ENCODE assay signal across 8 mouse cellular contexts in genomic region chr11:77492911-77493332, GRCm38 (mm10). TPM values are rescaled to one million over a fixed set of nuclear protein-coding genes. Genes with fewer than 3 reads are reported as not detected.
DNase-seq lines count a peak whose midpoint lies in the region; ATAC-seq and TF ChIP-seq lines count a peak whose summit lies in the region.

No protein-coding gene starts in this region.

- H3K9me3 ChIP-seq in ES-E14 (ENCODE audit: control insufficient read depth, insufficient read depth, low read depth, low read length): no peaks in the 10 kb centered on the region
- H3K9me3 ChIP-seq in forebrain, embryonic 14.5 days (replicated peaks; ENCODE audit: control insufficient read depth, low read length): no peaks in the 10 kb centered on the region
- no peaks in the 10 kb centered on the region for H3K9me3 ChIP-seq in lung, embryonic 15.5 days

- no peaks in the 10 kb centered on the region for H3K36me3 ChIP-seq in ES-E14 (ENCODE audit: control insufficient read depth, insufficient read depth, low read length, poor library complexity, severe bottlenecking)
- H3K36me3 ChIP-seq in forebrain, embryonic 14.5 days (ENCODE audit: control insufficient read depth, insufficient read depth, low read length): no peaks in the 10 kb centered on the region
- no peaks in the 10 kb centered on the region for H3K36me3 ChIP-seq in lung, embryonic 15.5 days

- H3K27ac ChIP-seq in ES-E14 (ENCODE audit: insufficient read depth, low read depth, low read length, poor library complexity, severe bottlenecking): no peak overlapping the region; the same call in 1 of the 2 replicates
- H3K27ac ChIP-seq in forebrain, embryonic 14.5 days (ENCODE audit: low read depth, low read length): peak overlapping the region; percentile 91
- H3K27ac ChIP-seq in layer of hippocampus, adult 2 months: peak overlapping the region; percentile 95
- H3K27ac ChIP-seq in lung, embryonic 15.5 days: peak overlapping the region; percentile 96
- H3K27ac ChIP-seq in olfactory bulb, adult 2 months (ENCODE audit: insufficient read depth, low read depth, low read length): peak overlapping the region; percentile 96

- peak; percentile 69 for ATAC-seq in forebrain, embryonic 14.5 days
- ATAC-seq in lung, embryonic 15.5 days (ENCODE audit: borderline replicate concordance, extremely low read depth, low FRiP score, low TSS enrichment): peak; percentile 73

- H3K4me2 ChIP-seq in forebrain, embryonic 14.5 days (ENCODE audit: low read length): peak overlapping the region; percentile 94
- peak overlapping the region; percentile 92 for H3K4me2 ChIP-seq in lung, embryonic 15.5 days

- under 1% methylated on average over 28 of the region's 32 CpGs for WGBS in forebrain, embryonic 14.5 days
- under 1% methylated on average over 32 of the region's 32 CpGs for WGBS in lung, embryonic 15.5 days
- WGBS in olfactory bulb, adult 2 months: 2% methylated on average over 32 of the region's 32 CpGs

- H3K9ac ChIP-seq in ES-E14 (ENCODE audit: insufficient read depth, low read depth, low read length, poor library complexity, severe bottlenecking): peak overlapping the region; percentile 62
- peak overlapping the region; percentile 96 for H3K9ac ChIP-seq in forebrain, embryonic 14.5 days (ENCODE audit: low read length)
- H3K9ac ChIP-seq in lung, embryonic 15.5 days: peak overlapping the region; percentile 88

- peak; percentile 77 for TF ChIP-seq POLR2A in olfactory bulb, adult 2 months (IDR thresholded peaks at IDR 0.05; ENCODE audit: insufficient read depth, low read depth, low read length)

- DNase-seq in ES-E14 (ENCODE audit: low read depth, low spot score): peak; percentile 78
- peak; percentile 93 for DNase-seq in cerebellum, adult 11 months
- peak; percentile 97 for DNase-seq in forebrain, embryonic 14.5 days (ENCODE audit: low spot score)
- peak; percentile 95 to 96 for DNase-seq in heart, postnatal 14 days
- DNase-seq in layer of hippocampus, adult 2 months (ENCODE audit: low spot score in 2 of 2): peak; percentile 93 to 95
- peak; percentile 92 for DNase-seq in thymus, postnatal 0 days (ENCODE audit: low spot score)

- peaks cover 15 to 27% of the 10 kb centered on the region in 2 experiments for H3K4me1 ChIP-seq in ES-E14 (ENCODE audit: control insufficient read depth in 2 of 2, insufficient read depth in 2 of 2, low read length in 2 of 2, poor library complexity in 1 of 2)
- peaks cover 42% of the 10 kb centered on the region for H3K4me1 ChIP-seq in forebrain, embryonic 14.5 days (ENCODE audit: control insufficient read depth, insufficient read depth, low read length)
- H3K4me1 ChIP-seq in lung, embryonic 15.5 days: peaks cover 79% of the 10 kb centered on the region
- H3K4me1 ChIP-seq in olfactory bulb, adult 2 months (ENCODE audit: control insufficient read depth, insufficient read depth, low read length): peaks cover 53% of the 10 kb centered on the region

- H3K4me3 ChIP-seq in ES-E14 (ENCODE audit: insufficient read depth in 1 of 2, low read depth in 1 of 2, low read length in 2 of 2, poor library complexity in 1 of 2, severe bottlenecking in 1 of 2): peak overlapping the region; percentile 94 to 98
- H3K4me3 ChIP-seq in forebrain, embryonic 14.5 days (ENCODE audit: low read depth, low read length): peak overlapping the region; percentile 92
- H3K4me3 ChIP-seq in layer of hippocampus, adult 2 months: peak overlapping the region; percentile 77
- peak overlapping the region; percentile 95 for H3K4me3 ChIP-seq in lung, embryonic 15.5 days
- peak overlapping the region; percentile 89 for H3K4me3 ChIP-seq in olfactory bulb, adult 2 months (ENCODE audit: insufficient read depth, low read depth, low read length)

- peak; percentile 39 for TF ChIP-seq CTCF in layer of hippocampus, adult 2 months (conservative IDR thresholded peaks at IDR 0.05)
- TF ChIP-seq CTCF in olfactory bulb, adult 2 months (IDR thresholded peaks at IDR 0.05; ENCODE audit: insufficient read depth, low read depth, low read length): peak; percentile 26; the same call in 1 of the 2 replicates

- no peaks in the 10 kb centered on the region for H3K27me3 ChIP-seq in forebrain, embryonic 14.5 days (replicated peaks; ENCODE audit: control insufficient read depth, insufficient read depth, low read length)
- no peaks in the 10 kb centered on the region for H3K27me3 ChIP-seq in lung, embryonic 15.5 days

- in situ Hi-C loops in ES-E14 (cut with MboI; ENCODE audit: low sequenced_read_pairs in 2 of 2, unreplicated experiment in 2 of 2): no loop called here

- intact Hi-C loops in heart, postnatal 14 days (cut with DNase I): loop anchor here (5.0 kb wide), 1 partner anchor 176 kb away; no protein-coding TSS in a partner anchor

TF ChIP-seq in ES-E14, 5 proteins besides CTCF, POLR2A, EP300 and RAD21:
- TF ChIP-seq ZC3H11A (IDR thresholded peaks at IDR 0.05; ENCODE audit: borderline replicate concordance, low read depth, low read length): no peak
- 0 out of 2 replicates have a peak, but pooled peaks have one; percentile 33 for TF ChIP-seq HCFC1 (IDR thresholded peaks at IDR 0.05; ENCODE audit: borderline replicate concordance, insufficient read depth, low read length)
- no peak for TF ChIP-seq MAFK (IDR thresholded peaks at IDR 0.05; ENCODE audit: insufficient read depth, low read depth, low read length)
- no peak for TF ChIP-seq ZNF384 (IDR thresholded peaks at IDR 0.05; ENCODE audit: low read depth, low read length)
- TF ChIP-seq CHD2 (IDR thresholded peaks at IDR 0.05; ENCODE audit: low read depth, low read length): no peak

RNA-seq across cellular contexts. Expression of gene Git1, which starts 0.4 kb away (rescaled TPM):
- 43.1 and 55.2 TPM in 2 replicates for total RNA-seq in ES-E14 (2012; rRNA removed)
- polyA plus RNA-seq in forebrain, embryonic 14.5 days (2014; fragmentation: Nextera tagmentation; extraction: Ambion mirVana): 16.3 and 18.7 TPM in 2 replicates
- total RNA-seq in heart, postnatal 14 days (2021): 10 to 100 TPM; 49.1 to 50.0 TPM
- total RNA-seq in layer of hippocampus, adult 2 months (2021): 100 to 1,000 TPM; 295 to 316 TPM
- 9.5 and 9.8 TPM in 2 replicates for polyA plus RNA-seq in lung, embryonic 15.5 days (2015; fragmentation: Nextera tagmentation; extraction: Ambion mirVana)
- not detected in 2 replicates for polyA plus RNA-seq in olfactory bulb, adult 2 months (2012; ENCODE audit: insufficient read depth, insufficient read length, low replicate concordance, missing spikeins)
- 5.8 and 6.7 TPM in 2 replicates for polyA plus RNA-seq in thymus, postnatal 0 days (2015; fragmentation: Nextera tagmentation; extraction: Ambion mirVana)

RNA-seq across cellular contexts. Expression of gene Ankrd13b, which starts 3.4 kb away (rescaled TPM):
- 7.0 and 10.7 TPM in 2 replicates for total RNA-seq in ES-E14 (2012; rRNA removed)
- 25.3 and 32.7 TPM in 2 replicates for polyA plus RNA-seq in forebrain, embryonic 14.5 days (2014; fragmentation: Nextera tagmentation; extraction: Ambion mirVana)
- 10 to 100 TPM; 10.6 to 10.9 TPM for total RNA-seq in heart, postnatal 14 days (2021)
- total RNA-seq in layer of hippocampus, adult 2 months (2021): 10 to 100 TPM; 80.1 to 81.7 TPM
- polyA plus RNA-seq in lung, embryonic 15.5 days (2015; fragmentation: Nextera tagmentation; extraction: Ambion mirVana): 6.5 and 7.1 TPM in 2 replicates
- polyA plus RNA-seq in olfactory bulb, adult 2 months (2012; ENCODE audit: insufficient read depth, insufficient read length, low replicate concordance, missing spikeins): not detected in 2 replicates
- 3.1 TPM in 2 replicates for polyA plus RNA-seq in thymus, postnatal 0 days (2015; fragmentation: Nextera tagmentation; extraction: Ambion mirVana)

RNA-seq across cellular contexts. Expression of gene Abhd15, which starts 22.0 kb away (rescaled TPM):
- 1.6 and 1.7 TPM in 2 replicates for total RNA-seq in ES-E14 (2012; rRNA removed)
- 1.2 and 1.8 TPM in 2 replicates for polyA plus RNA-seq in forebrain, embryonic 14.5 days (2014; fragmentation: Nextera tagmentation; extraction: Ambion mirVana)
- 1 to 10 TPM; 2.0 to 2.7 TPM for total RNA-seq in heart, postnatal 14 days (2021)
- 1 to 10 TPM; 1.4 to 1.7 TPM for total RNA-seq in layer of hippocampus, adult 2 months (2021)
- 3.8 and 4.0 TPM in 2 replicates for polyA plus RNA-seq in lung, embryonic 15.5 days (2015; fragmentation: Nextera tagmentation; extraction: Ambion mirVana)
- polyA plus RNA-seq in olfactory bulb, adult 2 months (2012; ENCODE audit: insufficient read depth, insufficient read length, low replicate concordance, missing spikeins): not detected in 2 replicates
- 16.8 and 22.7 TPM in 2 replicates for polyA plus RNA-seq in thymus, postnatal 0 days (2015; fragmentation: Nextera tagmentation; extraction: Ambion mirVana)

RNA-seq across cellular contexts. Expression of gene Trp53i13, which starts 22.9 kb away (rescaled TPM):
- total RNA-seq in ES-E14 (2012; rRNA removed): 18.4 and 23.5 TPM in 2 replicates
- polyA plus RNA-seq in forebrain, embryonic 14.5 days (2014; fragmentation: Nextera tagmentation; extraction: Ambion mirVana): 16.3 and 16.6 TPM in 2 replicates
- 10 to 100 TPM in 1 of 2 experiments, 1 to 10 TPM in 1; 9.1 to 10.3 TPM for total RNA-seq in heart, postnatal 14 days (2021)
- total RNA-seq in layer of hippocampus, adult 2 months (2021): 1 to 10 TPM; 5.7 to 7.4 TPM
- polyA plus RNA-seq in lung, embryonic 15.5 days (2015; fragmentation: Nextera tagmentation; extraction: Ambion mirVana): 42.7 and 43.1 TPM in 2 replicates
- polyA plus RNA-seq in olfactory bulb, adult 2 months (2012; ENCODE audit: insufficient read depth, insufficient read length, low replicate concordance, missing spikeins): not detected in 2 replicates
- polyA plus RNA-seq in thymus, postnatal 0 days (2015; fragmentation: Nextera tagmentation; extraction: Ambion mirVana): 39.4 and 45.1 TPM in 2 replicates

RNA-seq across cellular contexts. Expression of gene Gm10392, which starts 26.1 kb away (rescaled TPM):
- 0.26 TPM in 1 of 2 replicates, not detected in the other for total RNA-seq in ES-E14 (2012; rRNA removed)
- not detected in 2 replicates for polyA plus RNA-seq in forebrain, embryonic 14.5 days (2014; fragmentation: Nextera tagmentation; extraction: Ambion mirVana)
- total RNA-seq in heart, postnatal 14 days (2021): not detected
- total RNA-seq in layer of hippocampus, adult 2 months (2021): not detected
- polyA plus RNA-seq in lung, embryonic 15.5 days (2015; fragmentation: Nextera tagmentation; extraction: Ambion mirVana): 0.10 and 0.11 TPM in 2 replicates
- polyA plus RNA-seq in olfactory bulb, adult 2 months (2012; ENCODE audit: insufficient read depth, insufficient read length, low replicate concordance, missing spikeins): not detected in 2 replicates
- polyA plus RNA-seq in thymus, postnatal 0 days (2015; fragmentation: Nextera tagmentation; extraction: Ambion mirVana): 3.8 and 5.5 TPM in 2 replicates
